Mouse (Mus musculus) small intestine, adult 2 months (tissue): ENCODE results near the gene Ugt1a6b.

Experiments used
- CTCF ChIP-seq: fragments of 200-500 bp; IDR thresholded peaks from 2 replicates; pipeline ENCODE4 v1.5.1; 2012; ENCODE audit warnings: low read depth, mild to moderate bottlenecking, control low read depth, inconsistent platforms, low read length, moderate library complexity, mixed read lengths; ENCODE audit not compliant: insufficient replicate concordance, insufficient read length; ENCODE audit errors: extremely low read depth
- POLR2A ChIP-seq: fragments of 200-500 bp; IDR thresholded peaks from 2 replicates; pipeline ENCODE4 v1.6.1; 2012; ENCODE audit warnings: low read depth, mild to moderate bottlenecking, control low read depth, inconsistent platforms, low read length, moderate library complexity

GRCm38 (mm10) chr1:88219054-88219453 lies 116.0 kb downstream of the Ugt1a6b start:
- TF ChIP-seq CTCF (no peak), POLR2A (no peak)
